Mouse (Mus musculus) embryonic facial prominence, embryonic 13.5 days (tissue): ENCODE data around the gene Nfkbie. TPM values are rescaled to one million over a fixed set of nuclear protein-coding genes. Genes with fewer than 3 reads are reported as not detected.
A peak's percentile ranks its signal among the peaks of the same experiment; 100 is the strongest.

ENCODE experiments used
- ATAC-seq: fragments of 200-750 bp; cut with Nextera tagmentation; 2 replicates; pipeline ENCODE4 v1.8.0; 2017; ENCODE audit warnings: low read depth; ENCODE audit not compliant: insufficient number of reproducible peaks, insufficient read depth, low FRiP score, low TSS enrichment
- H3K27ac ChIP-seq: fragments of 300-500 bp; sonication (generic); 2 replicates; pipeline ENCODE4 v1.5.1; 2015; ENCODE audit warnings: moderate library complexity, mild to moderate bottlenecking, inconsistent platforms
- H3K27me3 ChIP-seq: fragments of 300-500 bp; sonication (generic); 2 replicates; pipeline ENCODE4 v1.6.1; 2015; ENCODE audit warnings: mild to moderate bottlenecking, inconsistent platforms
- H3K36me3 ChIP-seq: fragments of 300-500 bp; sonication (generic); 2 replicates; pipeline ENCODE4 v1.6.1; 2015; ENCODE audit warnings: mild to moderate bottlenecking, inconsistent platforms
- H3K4me1 ChIP-seq: fragments of 300-500 bp; sonication (generic); 2 replicates; pipeline ENCODE4 v1.6.1; 2015; ENCODE audit warnings: inconsistent platforms
- H3K4me2 ChIP-seq: fragments of 300-500 bp; sonication (generic); 2 replicates; pipeline ENCODE4 v1.6.1; 2015; ENCODE audit warnings: moderate library complexity, mild to moderate bottlenecking, inconsistent platforms
- H3K4me3 ChIP-seq: fragments of 300-500 bp; sonication (generic); 2 replicates; pipeline ENCODE4 v1.5.1; 2015; ENCODE audit warnings: mild to moderate bottlenecking, inconsistent platforms
- H3K9ac ChIP-seq: fragments of 300-500 bp; sonication (generic); 2 replicates; pipeline ENCODE4 v1.6.1; 2015; ENCODE audit warnings: mild to moderate bottlenecking, inconsistent platforms
- H3K9me3 ChIP-seq: fragments of 300-500 bp; sonication (generic); 2 replicates; pipeline ENCODE4 v1.6.1; 2016; ENCODE audit warnings: inconsistent platforms
- whole genome bisulfite sequencing: fragments of 180-500 bp; shearing (Covaris S2); methylation state at CpG from one replicate; pipeline ENCODE4 v1.1.7; 2015; ENCODE audit warnings: mixed read lengths; 5-methylcytosine and 5-hydroxymethylcytosine counted together
- polyA plus RNA-seq: library from polyadenylated mRNA; unstranded; fragments of >200 nt; fragmentation: Nextera tagmentation; extraction: Ambion mirVana; gene quantifications from 2 replicates; pipeline ENCODE4 v1.2.1, GENCODE M21; 2015

Gene Nfkbie
- polyA plus RNA-seq, 1 experiment from 2014 or later, result 4.7 TPM

DNA sequence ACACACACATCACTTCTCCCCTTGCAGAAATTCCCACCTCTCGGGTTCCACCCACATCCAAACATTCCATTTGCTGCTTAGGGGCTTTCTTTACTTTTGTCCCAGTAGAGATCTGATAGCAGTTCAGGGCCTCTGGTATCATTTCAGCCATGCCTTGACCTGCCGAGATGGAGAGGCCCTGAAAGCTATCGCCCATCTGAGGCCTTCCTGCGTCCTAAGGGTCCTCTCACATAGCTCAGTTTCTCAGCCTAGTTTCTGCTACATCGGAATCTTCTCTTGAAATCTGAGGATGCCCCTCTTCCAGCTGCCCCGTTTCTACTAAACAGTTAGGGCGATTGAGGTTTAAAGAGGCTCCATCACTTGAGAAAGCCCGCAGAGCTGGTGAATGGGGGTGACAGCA, 38.7 kb downstream of the Nfkbie start:
- Histone ChIP-seq H3K4me2 (peak overlapping the region; percentile 99), H3K36me3 (peaks cover 10% of the 10 kb centered on the region), H3K9me3 (no peaks in the 10 kb centered on the region), H3K4me3 (peak overlapping the region; percentile 59), H3K27me3 (peaks cover 18% of the 10 kb centered on the region), H3K27ac (no peak overlapping the region), H3K9ac (peak overlapping the region; percentile 76), H3K4me1 (peaks cover 59% of the 10 kb centered on the region)
- WGBS, result 35% methylated on average over 8 of the region's 8 CpGs
- no peak for ATAC-seq

DNA sequence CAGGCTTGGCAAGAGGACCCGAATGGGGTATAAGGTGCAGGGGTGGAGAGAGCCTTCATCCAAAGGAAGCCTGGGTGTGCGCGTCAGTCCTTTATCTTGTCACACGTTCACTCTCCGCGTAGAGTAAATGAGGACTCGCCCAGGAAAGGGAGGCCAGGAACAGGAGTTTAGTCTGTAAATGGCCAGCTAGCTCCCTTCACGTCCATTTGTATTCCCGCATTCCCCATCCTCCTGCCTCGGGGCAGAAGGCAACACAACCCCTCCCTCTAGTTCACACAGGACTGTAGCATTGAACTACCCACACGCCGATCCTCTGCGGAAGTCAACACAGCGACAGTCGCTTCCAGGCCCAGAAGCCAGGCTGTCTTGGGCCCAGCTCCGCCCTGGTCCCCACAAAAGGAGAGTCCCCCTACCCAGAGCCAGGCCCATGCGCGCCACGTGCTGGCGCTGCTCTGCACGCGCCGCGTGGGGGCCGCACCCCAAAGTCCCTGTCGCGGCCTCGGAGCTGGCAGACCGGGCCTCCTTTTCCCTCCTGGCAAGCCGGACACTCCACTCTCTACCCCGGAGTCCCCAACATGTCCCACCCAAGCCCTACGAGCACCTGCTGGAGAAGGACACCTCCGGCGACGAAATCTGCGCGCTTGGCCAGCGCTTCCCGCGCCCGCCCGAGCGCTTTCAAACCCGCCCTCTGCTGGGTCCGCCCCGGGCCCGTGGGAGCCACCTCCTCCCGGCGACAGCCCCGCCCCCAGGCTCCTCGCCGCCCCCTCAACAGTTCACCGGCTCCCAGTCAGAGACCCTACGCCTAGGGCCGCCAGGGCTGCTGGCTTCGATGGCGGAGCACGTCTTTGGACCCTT, 39.6 kb downstream of the Nfkbie start:
- 1% methylated on average over 58 of the region's 58 CpGs for WGBS
- H3K27ac ChIP-seq, result no peak overlapping the region; the same call in 1 of the 2 replicates
- peaks cover 68% of the 10 kb centered on the region for H3K4me1 ChIP-seq

GRCm38 (mm10) chr17:45595736-45596390, 40.4 kb downstream of the Nfkbie start:
- no peaks in the 10 kb centered on the region for H3K36me3 ChIP-seq
- H3K27me3 ChIP-seq, result peaks cover 32% of the 10 kb centered on the region
- 0 out of 2 replicates have a peak, but pooled peaks have one; percentile 8 for ATAC-seq
- 7% methylated on average over 23 of the region's 23 CpGs for WGBS
- peak overlapping the region; percentile 99 for H3K4me2 ChIP-seq
- H3K4me1 ChIP-seq, result peaks cover 73% of the 10 kb centered on the region
- no peak overlapping the region; the same call in 1 of the 2 replicates for H3K27ac ChIP-seq
- H3K9me3 ChIP-seq, result no peaks in the 10 kb centered on the region
- H3K9ac ChIP-seq, result peak overlapping the region; percentile 76
- peak overlapping the region; percentile 59 for H3K4me3 ChIP-seq

More for the DNA sequence above, 39.6 kb downstream of the Nfkbie start:
- Histone ChIP-seq H3K9me3 (no peaks in the 10 kb centered on the region), H3K4me3 (peak overlapping the region; percentile 59), H3K27me3 (peaks cover 26% of the 10 kb centered on the region), H3K4me2 (peak overlapping the region; percentile 99), H3K36me3 (peaks cover 2% of the 10 kb centered on the region; the same call in 1 of the 2 replicates), H3K9ac (peak overlapping the region; percentile 76)
- peak; percentile 68 for ATAC-seq

- no peak overlapping the region for H3K4me3 ChIP-seq
- H3K9me3 ChIP-seq, result no peaks in the 10 kb centered on the region
- no peak overlapping the region for H3K9ac ChIP-seq
- H3K27ac ChIP-seq, result peak overlapping the region; percentile 24; the same call in 1 of the 2 replicates
- WGBS, result 27% methylated on average over 11 of the region's 11 CpGs
- no peak overlapping the region for H3K4me2 ChIP-seq
- H3K36me3 ChIP-seq, result no peaks in the 10 kb centered on the region
- no peak for ATAC-seq
- H3K4me1 ChIP-seq, result peaks cover 71% of the 10 kb centered on the region
- peaks cover 41% of the 10 kb centered on the region for H3K27me3 ChIP-seq
These were observed 41.3 kb downstream of the Nfkbie start for GRCm38 (mm10) chr17:45596631-45597396.

- Histone ChIP-seq H3K4me1 (peaks cover 66% of the 10 kb centered on the region), H3K4me3 (no peak overlapping the region)
These were observed 42.3 kb downstream of the Nfkbie start for GRCm38 (mm10) chr17:45597787-45598186.

DNA sequence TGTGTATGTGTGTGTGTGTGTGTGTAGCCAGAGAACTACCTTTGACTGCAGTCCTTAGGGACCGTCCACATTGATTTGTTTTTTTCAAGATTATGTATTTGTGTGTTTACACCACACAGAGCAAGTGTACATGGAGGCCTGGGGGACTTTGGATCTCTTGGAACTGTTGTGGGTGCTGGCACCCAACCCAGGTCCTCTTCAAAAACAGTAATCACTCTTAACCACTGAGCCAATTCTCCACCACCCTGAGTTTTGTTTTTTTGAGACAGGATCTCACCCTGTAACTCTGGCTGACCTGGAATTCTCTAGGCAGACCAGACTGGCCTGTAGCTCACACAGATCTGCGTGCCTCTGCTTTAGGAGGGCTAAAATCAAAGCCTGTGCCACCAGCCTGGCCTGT, 42.9 kb downstream of the Nfkbie start:
- peaks cover 60% of the 10 kb centered on the region for H3K4me1 ChIP-seq
- 90% methylated on average over 2 of the region's 2 CpGs for WGBS
- ATAC-seq, result no peak
- peaks cover 45% of the 10 kb centered on the region for H3K27me3 ChIP-seq
- no peak overlapping the region for H3K9ac ChIP-seq
- H3K9me3 ChIP-seq, result no peaks in the 10 kb centered on the region
- no peaks in the 10 kb centered on the region for H3K36me3 ChIP-seq
- no peak overlapping the region for H3K27ac ChIP-seq
- H3K4me2 ChIP-seq, result no peak overlapping the region
- H3K4me3 ChIP-seq, result no peak overlapping the region

More at GRCm38 (mm10) chr17:45597787-45598186, 42.3 kb downstream of the Nfkbie start:
- no peak for ATAC-seq
- no peaks in the 10 kb centered on the region for H3K9me3 ChIP-seq
- H3K4me2 ChIP-seq, result no peak overlapping the region
- no peaks in the 10 kb centered on the region for H3K36me3 ChIP-seq
- H3K9ac ChIP-seq, result no peak overlapping the region
- WGBS, result 31% methylated on average over 3 of the region's 3 CpGs
- peaks cover 48% of the 10 kb centered on the region for H3K27me3 ChIP-seq
- H3K27ac ChIP-seq, result no peak overlapping the region

DNA sequence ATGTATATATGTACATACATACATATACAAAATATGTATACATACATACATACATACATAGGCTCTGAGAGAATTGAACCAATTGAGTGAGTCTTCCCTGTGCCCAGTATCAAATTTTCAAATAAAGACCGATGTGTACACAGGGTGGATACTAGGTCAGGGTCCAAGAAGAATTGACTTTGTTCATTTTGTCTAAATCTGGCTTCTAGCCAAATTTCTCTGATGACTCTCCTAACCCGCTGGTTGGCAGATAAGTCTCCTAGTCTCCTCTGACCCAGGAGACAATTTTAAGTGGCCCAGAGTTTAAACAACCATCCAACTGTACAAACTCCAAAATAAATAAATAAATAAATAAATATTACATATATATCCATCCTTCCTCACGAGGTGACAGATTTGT, 43.4 kb downstream of the Nfkbie start:
- 56% methylated on average over 3 of the region's 3 CpGs for WGBS
- no peak overlapping the region for H3K27ac ChIP-seq
- H3K9ac ChIP-seq, result no peak overlapping the region
- no peaks in the 10 kb centered on the region for H3K36me3 ChIP-seq
- peaks cover 55% of the 10 kb centered on the region for H3K4me1 ChIP-seq
- no peaks in the 10 kb centered on the region for H3K9me3 ChIP-seq
- peak overlapping the region; percentile 70 for H3K4me2 ChIP-seq
- ATAC-seq, result no peak
- no peak overlapping the region for H3K4me3 ChIP-seq
- H3K27me3 ChIP-seq, result peaks cover 40% of the 10 kb centered on the region

DNA sequence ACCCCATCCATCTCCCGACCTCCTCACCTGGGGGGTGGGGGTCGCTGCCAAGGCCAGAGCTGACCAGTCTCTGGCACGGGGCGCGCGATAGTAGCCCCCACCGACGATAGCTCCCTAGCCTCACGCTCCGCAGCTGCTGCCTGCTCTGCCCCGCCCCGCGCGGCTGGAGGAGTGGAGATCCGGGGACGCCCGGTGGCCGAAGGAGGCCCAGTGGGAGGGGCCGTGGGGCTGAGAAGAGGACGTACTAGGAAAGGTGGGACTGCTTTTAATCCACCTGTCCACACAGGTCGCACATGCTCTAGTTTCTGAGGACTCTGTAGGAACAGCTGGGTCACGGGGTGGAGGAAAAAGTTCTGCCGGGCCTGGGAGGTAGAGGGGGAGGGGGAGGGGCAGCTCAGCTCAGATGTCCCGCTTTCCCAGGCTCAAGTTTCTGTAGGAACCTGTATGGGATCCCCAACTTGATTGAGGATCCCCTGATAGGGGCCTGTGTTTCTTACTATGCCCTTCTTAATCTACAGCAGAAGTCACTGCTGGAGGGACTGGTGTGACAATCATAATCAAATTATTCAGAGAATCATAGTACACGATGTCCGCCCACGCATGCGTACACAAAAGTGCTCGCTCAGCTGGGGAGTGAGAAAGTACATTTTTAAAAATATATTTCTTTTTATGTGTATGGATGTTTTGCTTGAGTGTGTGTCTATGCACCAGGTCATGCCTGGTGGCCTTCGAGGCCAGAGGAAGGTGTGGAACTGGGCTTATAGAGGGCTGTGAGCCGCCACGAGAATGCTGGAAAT, 44.1 kb downstream of the Nfkbie start, which contains the start of gene Slc29a1:
TSS of gene Slc29a1 (minus strand) at position 161 of the 797 bp plus-strand sequence.
- Histone ChIP-seq H3K4me2 (peak within 1 kb of the TSS; percentile 70), H3K27me3 (peaks cover 34% of the 10 kb centered on the region), H3K9ac (peak within 1 kb of the TSS; percentile 67), H3K27ac (no peak within 1 kb of the TSS), H3K36me3 (no peaks in the 10 kb centered on the region), H3K4me1 (peaks cover 47% of the 10 kb centered on the region), H3K4me3 (peak within 1 kb of the TSS; percentile 35), H3K9me3 (no peaks in the 10 kb centered on the region)
- no peak for ATAC-seq
- WGBS, result 11% methylated on average over 32 of the region's 32 CpGs

DNA sequence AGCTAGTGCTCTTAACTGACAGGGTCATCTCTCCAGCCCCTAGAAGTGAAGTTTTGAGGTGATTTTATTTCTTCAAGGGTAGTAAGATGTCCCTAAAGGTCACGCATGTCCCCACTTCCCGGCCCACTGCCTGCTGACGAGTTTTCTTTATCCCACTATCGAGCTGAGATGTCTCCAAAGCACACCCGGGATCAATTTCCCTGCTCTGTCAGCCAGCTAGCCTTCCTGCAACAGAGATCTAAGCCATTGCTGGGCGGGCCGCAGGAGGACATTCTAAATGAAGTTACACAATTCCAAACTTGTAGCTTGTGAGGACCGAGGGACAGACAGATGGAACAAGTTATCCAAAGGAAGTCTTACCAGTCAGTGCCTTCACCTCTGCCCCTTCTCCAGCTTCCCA, 44.8 kb downstream of the Nfkbie start:
- Histone ChIP-seq H3K9ac (0 out of 2 replicates have a peak overlapping the region, but pooled peaks have one; percentile 6), H3K36me3 (no peaks in the 10 kb centered on the region), H3K27me3 (peaks cover 31% of the 10 kb centered on the region), H3K9me3 (no peaks in the 10 kb centered on the region), H3K4me1 (peaks cover 42% of the 10 kb centered on the region), H3K4me3 (no peak overlapping the region), H3K4me2 (peak overlapping the region; percentile 70), H3K27ac (no peak overlapping the region)
- no peak for ATAC-seq
- 19% methylated on average over 8 of the region's 8 CpGs for WGBS

DNA sequence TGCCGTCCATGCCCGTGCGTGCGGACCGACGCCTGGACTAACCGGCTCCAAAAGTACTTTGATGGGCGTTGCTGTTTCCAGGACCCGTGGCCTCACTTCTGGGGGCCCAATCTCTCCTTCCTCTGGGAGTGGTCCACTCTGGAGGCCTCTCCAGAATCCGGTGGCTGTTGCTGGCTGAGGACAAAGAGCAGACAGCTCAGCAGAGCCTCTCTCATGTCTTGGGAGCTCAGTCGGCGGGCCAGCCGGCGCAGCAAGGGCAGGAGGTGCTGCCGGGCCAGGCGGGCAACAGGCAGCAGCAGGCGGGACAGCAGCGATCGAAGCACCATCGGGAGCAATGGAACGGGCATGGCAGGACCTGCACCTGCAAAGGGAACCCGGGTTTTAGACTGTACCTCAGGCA, 45.8 kb downstream of the Nfkbie start:
- Histone ChIP-seq H3K9me3 (no peaks in the 10 kb centered on the region), H3K27me3 (peaks cover 31% of the 10 kb centered on the region), H3K27ac (no peak overlapping the region; the same call in 1 of the 2 replicates), H3K4me2 (no peak overlapping the region), H3K9ac (no peak overlapping the region), H3K36me3 (no peaks in the 10 kb centered on the region), H3K4me1 (peaks cover 32% of the 10 kb centered on the region), H3K4me3 (no peak overlapping the region)
- 17% methylated on average over 22 of the region's 22 CpGs for WGBS
- no peak for ATAC-seq
